Mouse (Mus musculus): ENCODE data around the gene Dcun1d4. TPM values are rescaled to one million over a fixed set of nuclear protein-coding genes. Genes with fewer than 3 reads are reported as not detected.
"Not testable (repeated sequence)": the region's sequence is repeated elsewhere in the genome, so short reads cannot be mapped to it uniquely, and the experiment has no call there.

The Dcun1d4 gene
- polyA plus RNA-seq, 1 experiment: not detected

DNA sequence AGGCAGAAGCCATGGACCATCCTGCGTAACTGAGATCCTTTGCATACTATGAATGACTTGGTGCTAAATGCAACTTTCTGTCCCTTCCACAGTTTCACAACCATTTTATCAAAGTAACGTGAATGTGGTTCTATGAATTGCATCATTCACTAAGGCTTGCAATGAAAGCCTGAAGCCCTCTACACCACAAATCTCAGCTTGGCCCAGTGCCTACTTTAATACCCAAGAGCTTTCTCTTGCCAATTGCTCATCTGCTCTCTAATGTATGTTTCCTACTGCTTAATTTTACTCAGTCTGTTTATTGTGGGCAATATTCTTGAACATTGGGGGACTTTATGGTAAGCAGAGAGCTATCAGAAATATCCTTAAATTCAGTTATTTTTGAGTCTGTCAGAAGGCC lies 92.0 kb downstream of the Dcun1d4 start:
- no peaks in the 10 kb centered on the region for H3K4me1 ChIP-seq (ENCODE audit: control insufficient read depth)
- no peak for TF ChIP-seq GATA1 (IDR thresholded peaks at IDR 0.05; ENCODE audit: low read length)
- no peak for TF ChIP-seq TAL1 (IDR thresholded peaks at IDR 0.05; ENCODE audit: low read length)

DNA sequence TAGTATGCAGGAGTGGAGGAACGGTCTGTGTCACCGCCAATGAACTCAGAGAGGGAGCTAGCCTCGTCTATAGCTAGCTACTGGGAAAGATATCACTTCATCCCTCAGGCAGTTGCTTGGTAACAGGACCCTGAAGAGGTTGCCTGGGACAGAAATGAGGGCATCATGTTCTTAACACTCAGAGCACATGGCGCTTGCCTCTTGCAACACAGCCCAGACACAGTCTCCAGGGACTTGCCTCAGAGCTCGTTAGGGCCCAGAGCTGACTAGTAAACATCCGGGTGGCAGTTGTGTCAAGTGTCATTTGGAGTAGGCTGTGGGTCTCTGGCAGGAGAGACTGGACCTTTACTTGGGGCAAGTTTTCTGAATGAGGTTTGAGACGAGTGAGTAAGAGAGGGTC lies 93.0 kb downstream of the Dcun1d4 start:
- Histone ChIP-seq H3K4me3 (replicated peaks) (no peak overlapping the region), H3K9me3 (ENCODE audit: control insufficient read depth, low read length) (no peaks in the 10 kb centered on the region), H3K27me3 (ENCODE audit: control insufficient read depth) (no peaks in the 10 kb centered on the region), H3K4me1 (ENCODE audit: control insufficient read depth) (no peaks in the 10 kb centered on the region), H3K36me3 (ENCODE audit: control insufficient read depth) (no peaks in the 10 kb centered on the region)
- TF ChIP-seq GATA1 (IDR thresholded peaks at IDR 0.05; ENCODE audit: low read length) (no peak), TAL1 (IDR thresholded peaks at IDR 0.05; ENCODE audit: low read length) (no peak)

More for the DNA sequence above, 92.0 kb downstream of the Dcun1d4 start:
- H3K36me3 ChIP-seq (ENCODE audit: control insufficient read depth): no peaks in the 10 kb centered on the region
- no peak overlapping the region for H3K4me3 ChIP-seq (replicated peaks)
- H3K9me3 ChIP-seq (ENCODE audit: control insufficient read depth, low read length): no peaks in the 10 kb centered on the region
- no peaks in the 10 kb centered on the region for H3K27me3 ChIP-seq (ENCODE audit: control insufficient read depth)

DNA sequence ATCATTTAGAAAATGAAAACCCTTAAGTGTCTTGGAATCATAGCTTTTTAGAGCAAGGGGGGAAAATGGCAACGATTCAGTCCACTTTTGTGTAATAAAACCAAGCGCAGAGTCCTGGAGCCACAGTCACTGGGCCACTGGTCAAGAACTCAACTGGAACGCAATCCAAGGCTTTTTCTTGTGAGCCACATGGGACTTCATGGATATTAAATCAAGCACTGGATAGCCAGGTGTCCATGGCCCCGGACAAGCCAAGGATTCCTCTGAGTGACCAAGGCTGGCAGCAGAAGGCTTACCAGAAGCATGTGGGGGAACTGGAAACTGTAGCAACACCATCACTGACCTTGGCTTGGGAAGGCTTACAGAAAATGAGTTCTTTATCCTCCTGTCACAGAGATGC lies 93.8 kb downstream of the Dcun1d4 start:
- H3K4me1 ChIP-seq (ENCODE audit: control insufficient read depth): no peaks in the 10 kb centered on the region
- H3K27me3 ChIP-seq (ENCODE audit: control insufficient read depth): no peaks in the 10 kb centered on the region
- no peaks in the 10 kb centered on the region for H3K36me3 ChIP-seq (ENCODE audit: control insufficient read depth)
- TF ChIP-seq GATA1 (IDR thresholded peaks at IDR 0.05; ENCODE audit: low read length): no peak
- TF ChIP-seq TAL1 (IDR thresholded peaks at IDR 0.05; ENCODE audit: low read length): no peak
- H3K9me3 ChIP-seq (ENCODE audit: control insufficient read depth, low read length): no peaks in the 10 kb centered on the region
- H3K4me3 ChIP-seq (replicated peaks): no peak overlapping the region

DNA sequence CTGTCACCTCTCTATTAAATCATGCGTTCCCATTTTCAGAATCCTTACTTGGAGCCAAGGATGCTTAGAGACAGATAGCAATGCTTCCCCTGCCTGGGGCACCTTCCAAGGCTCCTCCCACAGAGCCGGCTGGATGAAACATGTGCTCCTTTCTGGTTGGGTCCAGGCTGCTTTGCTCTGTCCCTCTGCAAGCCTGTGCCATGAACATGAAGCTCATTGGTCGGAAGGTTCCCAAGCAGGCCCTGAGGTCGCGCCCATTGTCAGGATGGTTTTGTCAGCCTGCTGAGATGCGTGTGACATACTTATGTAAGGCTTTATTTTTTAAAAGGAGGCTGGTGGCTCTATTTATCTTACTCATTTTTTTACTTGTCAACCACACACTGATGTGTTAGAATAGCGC lies 95.9 kb downstream of the Dcun1d4 start:
- TF ChIP-seq GATA1 (IDR thresholded peaks at IDR 0.05; ENCODE audit: low read length) (no peak), TAL1 (IDR thresholded peaks at IDR 0.05; ENCODE audit: low read length) (no peak)
- Histone ChIP-seq H3K9me3 (ENCODE audit: control insufficient read depth, low read length) (no peaks in the 10 kb centered on the region), H3K27me3 (ENCODE audit: control insufficient read depth) (no peaks in the 10 kb centered on the region), H3K4me1 (ENCODE audit: control insufficient read depth) (no peaks in the 10 kb centered on the region), H3K4me3 (replicated peaks) (no peak overlapping the region), H3K36me3 (ENCODE audit: control insufficient read depth) (no peaks in the 10 kb centered on the region)

DNA sequence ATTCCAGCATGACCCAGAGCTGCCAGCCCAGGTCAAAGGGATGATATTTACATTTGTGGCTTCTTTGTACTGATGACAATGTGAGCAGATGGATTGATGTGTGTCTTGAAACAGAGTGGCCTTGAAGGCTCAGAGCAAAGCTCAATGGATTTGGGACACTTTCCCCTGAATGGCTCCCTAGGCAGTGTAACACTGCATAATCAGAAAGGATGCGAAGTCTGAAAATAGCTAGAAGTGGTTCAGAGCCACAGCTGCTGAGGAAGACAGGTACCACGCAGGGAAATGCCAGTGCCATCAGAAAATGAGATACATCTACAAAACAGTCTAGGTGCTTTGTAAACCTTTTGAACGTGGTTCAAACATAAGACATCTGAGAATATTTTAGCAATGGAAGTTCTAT lies 97.3 kb downstream of the Dcun1d4 start:
- H3K4me1 ChIP-seq (ENCODE audit: control insufficient read depth): no peaks in the 10 kb centered on the region

DNA sequence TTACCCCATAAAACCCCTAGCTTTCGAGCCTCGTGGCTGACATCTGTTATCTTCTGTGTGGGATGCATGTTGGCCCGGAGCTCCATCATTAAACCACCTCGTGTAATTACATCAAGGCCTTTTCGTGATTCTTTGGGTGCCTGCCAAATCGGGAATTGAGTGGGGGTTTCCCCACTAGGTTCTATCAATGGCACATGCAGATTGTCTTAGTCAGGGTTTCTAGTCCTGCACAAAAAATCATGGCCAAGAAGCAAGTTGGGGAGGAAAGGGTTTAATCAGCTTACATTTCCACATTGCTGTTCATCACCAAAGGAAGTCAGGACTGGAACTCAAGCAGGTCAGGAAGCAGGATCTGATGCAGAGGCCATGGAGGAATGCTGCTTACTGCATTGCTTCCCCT lies 103.2 kb downstream of the Dcun1d4 start:
- H3K36me3 ChIP-seq (ENCODE audit: control insufficient read depth); H3K27me3 ChIP-seq (ENCODE audit: control insufficient read depth); H3K4me3 ChIP-seq (replicated peaks); H3K9me3 ChIP-seq (ENCODE audit: control insufficient read depth, low read length); H3K4me1 ChIP-seq (ENCODE audit: control insufficient read depth): not testable (repeated sequence)

More for the DNA sequence above, 97.3 kb downstream of the Dcun1d4 start:
- H3K27me3 ChIP-seq (ENCODE audit: control insufficient read depth): no peaks in the 10 kb centered on the region
- H3K36me3 ChIP-seq (ENCODE audit: control insufficient read depth): no peaks in the 10 kb centered on the region
- no peaks in the 10 kb centered on the region for H3K9me3 ChIP-seq (ENCODE audit: control insufficient read depth, low read length)
- H3K4me3 ChIP-seq (replicated peaks): no peak overlapping the region
- TF ChIP-seq TAL1 (IDR thresholded peaks at IDR 0.05; ENCODE audit: low read length) (no peak), GATA1 (IDR thresholded peaks at IDR 0.05; ENCODE audit: low read length) (no peak)

DNA sequence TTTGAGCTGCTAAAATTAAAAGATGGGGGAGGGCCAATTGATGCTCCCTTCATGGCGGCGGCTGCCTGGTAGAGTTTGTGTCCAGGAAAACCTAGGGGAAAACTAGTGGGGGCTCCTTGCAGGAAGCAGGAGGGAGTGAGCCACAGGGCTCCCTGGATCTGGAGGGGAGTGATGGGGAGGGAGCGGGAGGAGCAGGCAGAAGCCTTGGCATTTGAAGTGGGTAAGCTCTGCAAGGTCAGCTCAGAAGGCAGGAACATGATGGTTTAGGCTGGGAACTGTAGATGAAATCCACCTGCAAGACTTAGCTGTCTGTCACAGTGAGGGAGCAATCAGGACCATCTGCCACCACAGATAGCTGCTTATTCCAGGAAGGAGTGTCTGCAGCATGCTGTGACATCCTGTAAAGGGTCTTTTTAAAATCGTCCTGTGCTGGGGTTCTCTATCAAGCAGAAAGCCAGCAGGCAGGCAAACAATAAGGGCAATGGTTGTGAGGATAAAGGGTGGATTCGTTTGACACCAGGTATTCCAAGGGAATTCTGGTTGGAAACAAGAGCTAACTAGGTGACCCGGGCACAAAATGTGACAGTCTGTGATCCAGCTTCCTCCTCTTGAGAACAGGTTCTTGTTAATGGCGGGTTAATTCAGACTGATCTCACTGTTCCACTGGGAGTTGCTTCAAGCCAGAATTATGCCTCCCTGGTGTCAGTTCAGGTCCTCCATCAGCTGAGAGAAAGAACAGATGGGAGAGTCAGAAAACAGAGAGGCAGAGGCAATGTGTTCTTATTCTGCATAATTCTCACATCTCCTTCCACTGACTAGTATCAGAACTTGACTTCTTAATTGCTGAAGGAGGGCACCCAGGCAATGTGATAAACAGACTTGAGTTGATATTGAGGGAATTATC lies 104.7 kb downstream of the Dcun1d4 start:
- Histone ChIP-seq H3K4me3 (replicated peaks) (no peak overlapping the region), H3K36me3 (ENCODE audit: control insufficient read depth) (no peaks in the 10 kb centered on the region), H3K27me3 (ENCODE audit: control insufficient read depth) (no peaks in the 10 kb centered on the region), H3K4me1 (ENCODE audit: control insufficient read depth) (no peaks in the 10 kb centered on the region), H3K9me3 (ENCODE audit: control insufficient read depth, low read length) (no peaks in the 10 kb centered on the region)
- TF ChIP-seq TAL1 (IDR thresholded peaks at IDR 0.05; ENCODE audit: low read length) (no peak), GATA1 (IDR thresholded peaks at IDR 0.05; ENCODE audit: low read length) (no peak)

DNA sequence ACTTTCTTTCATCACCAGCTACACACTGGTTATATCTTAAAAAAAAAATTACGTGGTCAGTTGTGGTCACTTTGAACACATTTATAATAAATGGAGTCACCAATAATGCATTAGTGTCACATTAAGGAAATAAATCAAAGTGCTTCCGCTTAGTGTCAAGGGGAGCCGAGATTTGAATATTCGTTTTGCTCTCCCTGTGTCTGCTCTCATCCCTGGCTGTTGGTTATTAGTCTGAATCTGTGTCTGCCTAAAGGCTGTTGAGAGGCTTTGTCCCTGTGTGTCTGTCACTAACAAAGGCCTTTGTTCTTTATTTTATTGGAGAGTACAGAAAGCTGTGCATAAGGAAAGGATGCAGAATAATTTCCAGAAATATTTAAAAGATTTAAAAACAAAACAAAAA lies 105.8 kb downstream of the Dcun1d4 start:
- H3K36me3 ChIP-seq (ENCODE audit: control insufficient read depth): no peaks in the 10 kb centered on the region
- no peaks in the 10 kb centered on the region for H3K9me3 ChIP-seq (ENCODE audit: control insufficient read depth, low read length)
- H3K4me3 ChIP-seq (replicated peaks): no peak overlapping the region
- no peaks in the 10 kb centered on the region for H3K27me3 ChIP-seq (ENCODE audit: control insufficient read depth)
- no peaks in the 10 kb centered on the region for H3K4me1 ChIP-seq (ENCODE audit: control insufficient read depth)
- TF ChIP-seq GATA1 (IDR thresholded peaks at IDR 0.05; ENCODE audit: low read length): no peak
- TF ChIP-seq TAL1 (IDR thresholded peaks at IDR 0.05; ENCODE audit: low read length): no peak

DNA sequence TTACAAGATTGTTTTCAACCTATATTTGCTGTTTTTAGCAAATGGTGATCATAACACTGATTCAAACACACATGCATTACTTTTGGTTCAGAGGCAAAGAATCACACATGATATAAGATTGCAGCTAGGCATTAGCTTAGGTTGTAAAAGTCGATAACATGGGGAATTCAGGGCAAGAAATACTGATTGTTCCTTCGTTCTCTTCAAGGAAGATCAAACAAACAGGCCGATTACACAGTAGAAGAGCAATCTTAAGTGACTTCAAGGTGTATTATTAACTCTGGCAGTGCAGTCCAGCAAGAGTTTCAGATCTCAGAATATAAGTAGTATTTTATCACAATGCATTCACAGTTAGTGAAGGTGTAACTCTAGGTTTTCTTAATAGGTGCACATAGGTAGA lies 106.3 kb downstream of the Dcun1d4 start:
- Histone ChIP-seq H3K36me3 (ENCODE audit: control insufficient read depth) (no peaks in the 10 kb centered on the region), H3K9me3 (ENCODE audit: control insufficient read depth, low read length) (no peaks in the 10 kb centered on the region), H3K4me1 (ENCODE audit: control insufficient read depth) (no peaks in the 10 kb centered on the region), H3K4me3 (replicated peaks) (no peak overlapping the region), H3K27me3 (ENCODE audit: control insufficient read depth) (no peaks in the 10 kb centered on the region)
- TF ChIP-seq GATA1 (IDR thresholded peaks at IDR 0.05; ENCODE audit: low read length) (no peak), TAL1 (IDR thresholded peaks at IDR 0.05; ENCODE audit: low read length) (no peak)

All from erythroblast, embryonic 14.5 days (primary cell).